Mouse (Mus musculus): ENCODE measurements around the gene Gm9918. TPM values are rescaled to one million over a fixed set of nuclear protein-coding genes. Genes with fewer than 3 reads are reported as not detected.

Gm9918 gene
- polyA plus RNA-seq, 1 experiment from 2014 or later: 0.28 TPM

GRCm38 (mm10) chr15:102263037-102263436 is 7.3 kb upstream of the Gm9918 start:
- H3K4me1 ChIP-seq (ENCODE audit: control insufficient read depth, insufficient read depth, low read length): peaks cover 12% of the 10 kb centered on the region
- no peaks in the 10 kb centered on the region for H3K27me3 ChIP-seq (ENCODE audit: control insufficient read depth, insufficient read depth, low read length)
- H3K4me2 ChIP-seq (ENCODE audit: low read depth, low read length): no peak overlapping the region
- H3K9me3 ChIP-seq (replicated peaks; ENCODE audit: control insufficient read depth, low read length): no peaks in the 10 kb centered on the region
- H3K9ac ChIP-seq (ENCODE audit: low read length): no peak overlapping the region
- peak overlapping the region; percentile 58 for H3K27ac ChIP-seq (ENCODE audit: low read length)
- ATAC-seq (ENCODE audit: insufficient read depth, low FRiP score): no peak
- H3K36me3 ChIP-seq (ENCODE audit: control insufficient read depth, insufficient read depth, low read length): no peaks in the 10 kb centered on the region
- WGBS: 76% methylated on average over 2 of the region's 2 CpGs
- no peak overlapping the region for H3K4me3 ChIP-seq (replicated peaks; ENCODE audit: low read length)

DNA sequence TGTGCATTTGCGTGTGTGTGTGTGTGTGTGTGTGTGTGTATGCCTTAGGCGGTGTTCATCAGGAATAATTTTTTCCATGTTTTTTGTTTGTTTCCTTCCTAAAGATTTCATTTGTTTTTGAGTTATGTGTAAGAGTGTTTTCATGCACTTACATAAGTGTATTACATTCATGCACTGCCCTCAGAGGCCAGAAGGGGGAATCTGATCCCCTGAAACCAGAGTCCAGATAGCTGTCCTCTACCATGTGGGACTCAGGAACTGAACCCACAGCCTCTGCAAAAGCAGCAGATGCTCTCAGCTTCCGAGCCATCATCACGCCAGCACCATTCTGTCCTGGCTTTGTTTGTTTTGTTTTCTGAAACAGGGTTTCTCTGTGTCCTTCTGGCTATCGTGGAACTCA is 4.8 kb upstream of the Gm9918 start:
- H3K27me3 ChIP-seq (ENCODE audit: control insufficient read depth, insufficient read depth, low read length): no peaks in the 10 kb centered on the region
- WGBS: 86% methylated on average over 5 of the region's 5 CpGs
- no peaks in the 10 kb centered on the region for H3K36me3 ChIP-seq (ENCODE audit: control insufficient read depth, insufficient read depth, low read length)
- no peak overlapping the region for H3K9ac ChIP-seq (ENCODE audit: low read length)
- no peaks in the 10 kb centered on the region for H3K9me3 ChIP-seq (replicated peaks; ENCODE audit: control insufficient read depth, low read length)
- H3K4me2 ChIP-seq (ENCODE audit: low read depth, low read length): no peak overlapping the region
- H3K4me1 ChIP-seq (ENCODE audit: control insufficient read depth, insufficient read depth, low read length): peaks cover 7% of the 10 kb centered on the region
- no peak overlapping the region for H3K4me3 ChIP-seq (replicated peaks; ENCODE audit: low read length)
- H3K27ac ChIP-seq (ENCODE audit: low read length): no peak overlapping the region
- ATAC-seq (ENCODE audit: insufficient read depth, low FRiP score): no peak

GRCm38 (mm10) chr15:102271441-102271840 is 1.1 kb downstream of the Gm9918 start:
- H3K4me3 ChIP-seq (replicated peaks; ENCODE audit: low read length): no peak overlapping the region
- H3K9me3 ChIP-seq (replicated peaks; ENCODE audit: control insufficient read depth, low read length): no peaks in the 10 kb centered on the region
- ATAC-seq (ENCODE audit: insufficient read depth, low FRiP score): no peak
- H3K4me2 ChIP-seq (ENCODE audit: low read depth, low read length): peak overlapping the region; percentile 48; the same call in 1 of the 2 replicates
- H3K9ac ChIP-seq (ENCODE audit: low read length): no peak overlapping the region; the same call in 1 of the 2 replicates
- 23% methylated on average over 3 of the region's 3 CpGs for WGBS
- H3K4me1 ChIP-seq (ENCODE audit: control insufficient read depth, insufficient read depth, low read length): peaks cover 15% of the 10 kb centered on the region
- H3K27me3 ChIP-seq (ENCODE audit: control insufficient read depth, insufficient read depth, low read length): no peaks in the 10 kb centered on the region
- no peaks in the 10 kb centered on the region for H3K36me3 ChIP-seq (ENCODE audit: control insufficient read depth, insufficient read depth, low read length)
- H3K27ac ChIP-seq (ENCODE audit: low read length): no peak overlapping the region

- Histone ChIP-seq H3K36me3 (ENCODE audit: control insufficient read depth, insufficient read depth, low read length) (no peaks in the 10 kb centered on the region), H3K9ac (ENCODE audit: low read length) (no peak overlapping the region), H3K4me1 (ENCODE audit: control insufficient read depth, insufficient read depth, low read length) (peaks cover 15% of the 10 kb centered on the region), H3K27me3 (ENCODE audit: control insufficient read depth, insufficient read depth, low read length) (no peaks in the 10 kb centered on the region), H3K4me2 (ENCODE audit: low read depth, low read length) (no peak overlapping the region), H3K27ac (ENCODE audit: low read length) (no peak overlapping the region), H3K4me3 (replicated peaks; ENCODE audit: low read length) (no peak overlapping the region), H3K9me3 (replicated peaks; ENCODE audit: control insufficient read depth, low read length) (no peaks in the 10 kb centered on the region)
- 72% methylated on average over 6 of the region's 6 CpGs for WGBS
- no peak for ATAC-seq (ENCODE audit: insufficient read depth, low FRiP score)
Observed at GRCm38 (mm10) chr15:102273982-102274716, 3.8 kb downstream of the Gm9918 start.

DNA sequence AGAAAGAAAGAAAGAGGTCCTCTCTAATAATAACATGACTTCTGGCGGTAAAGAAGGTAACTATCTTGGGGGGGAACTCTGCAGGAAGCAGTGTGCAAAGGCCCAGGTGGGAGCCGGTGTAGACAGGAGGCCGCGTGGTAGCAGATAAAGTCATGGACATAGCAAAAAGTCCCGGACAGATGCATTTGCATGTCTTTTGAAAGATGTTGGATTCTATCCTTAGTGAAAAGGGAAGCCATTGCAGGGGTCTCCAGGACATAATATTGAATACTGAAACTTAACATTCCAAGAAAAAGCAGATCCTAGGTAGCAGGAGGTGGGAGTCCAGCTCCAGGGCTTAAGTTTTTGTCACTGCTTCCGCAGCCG is 8.3 kb downstream of the Gm9918 start:
- Histone ChIP-seq H3K9me3 (replicated peaks; ENCODE audit: control insufficient read depth, low read length) (no peaks in the 10 kb centered on the region), H3K36me3 (ENCODE audit: control insufficient read depth, insufficient read depth, low read length) (no peaks in the 10 kb centered on the region), H3K4me3 (replicated peaks; ENCODE audit: low read length) (peak overlapping the region; percentile 86), H3K4me2 (ENCODE audit: low read depth, low read length) (peak overlapping the region; percentile 64), H3K27me3 (ENCODE audit: control insufficient read depth, insufficient read depth, low read length) (no peaks in the 10 kb centered on the region), H3K27ac (ENCODE audit: low read length) (peak overlapping the region; percentile 95), H3K9ac (ENCODE audit: low read length) (peak overlapping the region; percentile 93), H3K4me1 (ENCODE audit: control insufficient read depth, insufficient read depth, low read length) (peaks cover 11% of the 10 kb centered on the region)
- ATAC-seq (ENCODE audit: insufficient read depth, low FRiP score): no peak
- WGBS: 33% methylated on average over 7 of the region's 7 CpGs

- peak within 1 kb of the TSS; percentile 85 for H3K4me2 ChIP-seq (ENCODE audit: low read depth, low read length)
- no peaks in the 10 kb centered on the region for H3K9me3 ChIP-seq (replicated peaks; ENCODE audit: control insufficient read depth, low read length)
- no peaks in the 10 kb centered on the region for H3K36me3 ChIP-seq (ENCODE audit: control insufficient read depth, insufficient read depth, low read length)
- ATAC-seq (ENCODE audit: insufficient read depth, low FRiP score): peak; percentile 95
- H3K27me3 ChIP-seq (ENCODE audit: control insufficient read depth, insufficient read depth, low read length): no peaks in the 10 kb centered on the region
- peak within 1 kb of the TSS; percentile 95 for H3K27ac ChIP-seq (ENCODE audit: low read length)
- peaks cover 11% of the 10 kb centered on the region for H3K4me1 ChIP-seq (ENCODE audit: control insufficient read depth, insufficient read depth, low read length)
- WGBS: under 1% methylated on average over 65 of the region's 65 CpGs
- H3K4me3 ChIP-seq (replicated peaks; ENCODE audit: low read length): peak within 1 kb of the TSS; percentile 86
- H3K9ac ChIP-seq (ENCODE audit: low read length): peak within 1 kb of the TSS; percentile 93
Observed at GRCm38 (mm10) chr15:102279092-102279782, 8.9 kb downstream of the Gm9918 start, which contains the start of gene Mfsd5. Mfsd5 (plus strand) TSS chr15:102279454.

DNA sequence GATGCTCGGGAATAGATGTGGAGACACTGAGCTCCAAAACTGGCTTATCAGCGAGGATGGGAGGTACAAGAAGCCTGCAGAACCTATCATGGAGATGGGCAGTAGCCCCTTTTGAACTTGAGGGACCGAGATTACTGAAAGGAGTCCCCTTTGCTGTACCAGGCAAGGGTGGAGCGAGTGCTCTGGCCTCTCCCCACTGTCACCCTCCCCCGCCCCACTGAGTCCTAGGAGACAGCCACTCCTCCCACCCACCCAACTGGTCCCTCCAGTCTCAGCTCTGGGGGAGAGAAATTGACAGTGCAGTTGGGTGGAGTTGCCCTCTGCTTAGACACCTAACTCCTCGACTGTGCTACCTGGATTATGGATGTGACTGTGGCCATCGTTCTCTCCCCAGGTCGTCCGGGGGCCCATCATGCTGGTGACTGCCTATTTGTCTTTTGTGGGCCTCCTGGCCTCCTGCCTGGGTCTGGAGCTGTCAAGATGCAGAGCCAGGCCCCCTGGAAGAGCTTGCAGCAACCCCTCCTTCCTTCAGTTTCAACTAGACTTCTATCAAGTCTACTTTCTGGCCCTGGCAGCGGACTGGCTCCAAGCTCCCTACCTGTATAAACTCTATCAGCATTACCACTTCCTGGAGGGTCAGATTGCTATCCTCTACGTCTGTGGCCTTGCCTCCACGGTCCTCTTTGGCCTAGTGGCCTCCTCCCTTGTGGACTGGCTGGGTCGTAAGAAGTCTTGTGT is 9.6 kb downstream of the Gm9918 start:
- H3K9me3 ChIP-seq (replicated peaks; ENCODE audit: control insufficient read depth, low read length): no peaks in the 10 kb centered on the region
- H3K36me3 ChIP-seq (ENCODE audit: control insufficient read depth, insufficient read depth, low read length): no peaks in the 10 kb centered on the region
- H3K4me1 ChIP-seq (ENCODE audit: control insufficient read depth, insufficient read depth, low read length): peaks cover 11% of the 10 kb centered on the region
- peak overlapping the region; percentile 85 for H3K4me2 ChIP-seq (ENCODE audit: low read depth, low read length)
- peak overlapping the region; percentile 86 for H3K4me3 ChIP-seq (replicated peaks; ENCODE audit: low read length)
- H3K27ac ChIP-seq (ENCODE audit: low read length): peak overlapping the region; percentile 95
- WGBS: 20% methylated on average over 13 of the region's 13 CpGs
- ATAC-seq (ENCODE audit: insufficient read depth, low FRiP score): peak; percentile 41
- H3K9ac ChIP-seq (ENCODE audit: low read length): peak overlapping the region; percentile 93
- no peaks in the 10 kb centered on the region for H3K27me3 ChIP-seq (ENCODE audit: control insufficient read depth, insufficient read depth, low read length)

DNA sequence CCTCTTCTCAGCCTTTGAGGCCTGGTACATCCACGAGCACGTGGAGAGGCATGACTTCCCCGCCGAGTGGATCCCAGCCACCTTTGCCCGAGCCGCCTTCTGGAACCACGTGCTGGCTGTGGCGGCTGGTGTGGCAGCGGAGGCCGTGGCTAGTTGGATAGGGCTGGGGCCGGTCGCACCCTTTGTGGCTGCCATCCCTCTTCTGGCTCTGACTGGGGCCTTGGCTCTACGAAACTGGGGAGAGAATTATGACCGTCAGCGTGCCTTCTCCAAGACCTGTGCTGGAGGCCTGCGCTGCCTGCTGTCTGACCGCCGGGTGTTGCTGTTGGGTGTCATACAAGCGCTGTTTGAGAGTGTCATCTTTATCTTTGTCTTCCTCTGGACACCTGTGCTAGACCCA is 10.3 kb downstream of the Gm9918 start:
- Histone ChIP-seq H3K27me3 (ENCODE audit: control insufficient read depth, insufficient read depth, low read length) (no peaks in the 10 kb centered on the region), H3K36me3 (ENCODE audit: control insufficient read depth, insufficient read depth, low read length) (no peaks in the 10 kb centered on the region), H3K9ac (ENCODE audit: low read length) (peak overlapping the region; percentile 93), H3K27ac (ENCODE audit: low read length) (peak overlapping the region; percentile 95; the same call in 1 of the 2 replicates), H3K9me3 (replicated peaks; ENCODE audit: control insufficient read depth, low read length) (no peaks in the 10 kb centered on the region), H3K4me3 (replicated peaks; ENCODE audit: low read length) (peak overlapping the region; percentile 86), H3K4me2 (ENCODE audit: low read depth, low read length) (peak overlapping the region; percentile 85), H3K4me1 (ENCODE audit: control insufficient read depth, insufficient read depth, low read length) (peaks cover 11% of the 10 kb centered on the region)
- ATAC-seq (ENCODE audit: insufficient read depth, low FRiP score): no peak
- 91% methylated on average over 19 of the region's 19 CpGs for WGBS
